Mouse (Mus musculus) thymus, postnatal 25 days (tissue): ENCODE data around the gene Pknox1.
A peak's percentile ranks its signal among the peaks of the same experiment; 100 is the strongest.
"Not testable (repeated sequence)": the region's sequence is repeated elsewhere in the genome, so short reads cannot be mapped to it uniquely, and the experiment has no call there.

Source experiments
- DNase-seq: peaks from one replicate; pipeline ENCODE4 v3.0.0; 2022

Pknox1 gene

GRCm38 (mm10) chr17:31598593-31598992, 34.1 kb downstream of the Pknox1 start:
- DNase-seq, result no peak

GRCm38 (mm10) chr17:31606424-31606823, 41.9 kb downstream of the Pknox1 start:
- no peak for DNase-seq

GRCm38 (mm10) chr17:31607256-31607951, 42.9 kb downstream of the Pknox1 start:
- no peak for DNase-seq

GRCm38 (mm10) chr17:31609173-31609572, 44.6 kb downstream of the Pknox1 start:
- DNase-seq, result not testable (repeated sequence)

- DNase-seq, result no peak
Observed at GRCm38 (mm10) chr17:31609895-31610294, 45.4 kb downstream of the Pknox1 start.

GRCm38 (mm10) chr17:31613086-31613755, 48.7 kb downstream of the Pknox1 start:
- no peak for DNase-seq

- no peak for DNase-seq
Observed at GRCm38 (mm10) chr17:31623101-31623500, 58.6 kb downstream of the Pknox1 start.

GRCm38 (mm10) chr17:31627961-31628360, 63.4 kb downstream of the Pknox1 start:
- no peak for DNase-seq

GRCm38 (mm10) chr17:31631081-31631800, 66.7 kb downstream of the Pknox1 start:
- DNase-seq, result no peak

GRCm38 (mm10) chr17:31633007-31633406, 68.5 kb downstream of the Pknox1 start:
- no peak for DNase-seq

GRCm38 (mm10) chr17:31634896-31635295, 70.4 kb downstream of the Pknox1 start:
- no peak for DNase-seq

- no peak for DNase-seq
Observed at GRCm38 (mm10) chr17:31635781-31636180, 71.2 kb downstream of the Pknox1 start.

- DNase-seq, result no peak
Observed at GRCm38 (mm10) chr17:31636277-31636941, 71.9 kb downstream of the Pknox1 start.

GRCm38 (mm10) chr17:31636942-31637811, 72.6 kb downstream of the Pknox1 start, which contains the start of gene Cbs:
TSS of gene Cbs (minus strand) at chr17:31637238.
- DNase-seq, result peak; percentile 47

GRCm38 (mm10) chr17:31637866-31638570, 73.5 kb downstream of the Pknox1 start:
- DNase-seq, result no peak

GRCm38 (mm10) chr17:31639651-31640050, 75.1 kb downstream of the Pknox1 start:
- DNase-seq, result no peak

GRCm38 (mm10) chr17:31642331-31642730, 77.8 kb downstream of the Pknox1 start:
- DNase-seq, result no peak

- DNase-seq, result no peak
Observed at GRCm38 (mm10) chr17:31642913-31643312, 78.4 kb downstream of the Pknox1 start.

GRCm38 (mm10) chr17:31646199-31647002, 81.9 kb downstream of the Pknox1 start:
- no peak for DNase-seq

GRCm38 (mm10) chr17:31652152-31652551, 87.6 kb downstream of the Pknox1 start:
- no peak for DNase-seq

GRCm38 (mm10) chr17:31653277-31653676, 88.7 kb downstream of the Pknox1 start:
- peak; percentile 50 for DNase-seq
